Mouse (Mus musculus) cerebellum, adult 9-11 months (tissue): ENCODE measurements around the gene Dmrtc1c2.
"Not testable (repeated sequence)": the region's sequence is repeated elsewhere in the genome, so short reads cannot be mapped to it uniquely, and the experiment has no call there.

ENCODE experiments used
- DNase-seq: peaks from one replicate; pipeline ENCODE4 v3.0.0; 2022

Dmrtc1c2 gene

DNA sequence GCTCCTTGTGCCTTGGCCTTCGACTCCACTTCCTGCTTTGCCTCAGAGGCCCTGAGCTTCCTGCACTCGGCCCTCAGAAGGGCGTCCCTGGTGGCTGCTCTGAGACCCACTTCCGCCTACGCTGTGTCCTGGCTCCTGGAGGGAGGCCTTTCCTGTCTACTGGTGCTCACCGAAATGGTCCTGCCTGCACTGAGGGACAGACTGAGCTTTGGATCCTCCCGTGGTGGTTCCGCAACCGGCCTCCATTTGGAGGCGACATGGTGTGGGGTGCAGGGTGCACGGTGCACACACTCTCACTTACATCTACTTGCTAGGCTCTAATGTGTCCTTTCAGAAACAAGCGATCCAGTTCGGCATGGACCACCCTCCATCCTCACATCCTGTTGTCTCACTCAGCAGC is at the start of gene Dmrtc1c2:
TSS of gene Dmrtc1c2 (minus strand) at position 101 of the 400 bp plus-strand sequence.
- not testable (repeated sequence) for DNase-seq

DNA sequence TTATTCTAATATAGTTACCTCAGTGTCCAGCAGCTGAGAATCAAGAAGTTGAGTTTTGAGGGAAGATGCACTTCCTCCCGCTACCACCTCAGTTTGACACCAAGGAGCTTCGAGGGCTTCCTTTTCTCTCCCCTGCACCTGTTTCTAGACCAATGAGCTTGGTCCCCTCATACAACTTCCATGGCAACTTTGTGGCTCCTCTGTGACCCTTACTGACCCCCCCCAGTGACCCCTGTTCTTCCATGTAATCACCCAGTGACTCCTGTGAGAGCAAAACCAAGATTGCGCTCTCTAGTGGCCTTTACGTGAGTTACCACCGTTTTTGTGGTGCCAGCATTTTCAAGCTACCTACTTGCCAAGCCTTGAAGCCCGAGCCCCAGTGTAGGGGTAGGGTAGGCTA is 13.5 kb upstream of the Dmrtc1c2 start, which contains the start of gene 1700031F05Rik:
TSS of gene 1700031F05Rik (minus strand) at position 101 of the 400 bp plus-strand sequence.
- DNase-seq: no peak

DNA sequence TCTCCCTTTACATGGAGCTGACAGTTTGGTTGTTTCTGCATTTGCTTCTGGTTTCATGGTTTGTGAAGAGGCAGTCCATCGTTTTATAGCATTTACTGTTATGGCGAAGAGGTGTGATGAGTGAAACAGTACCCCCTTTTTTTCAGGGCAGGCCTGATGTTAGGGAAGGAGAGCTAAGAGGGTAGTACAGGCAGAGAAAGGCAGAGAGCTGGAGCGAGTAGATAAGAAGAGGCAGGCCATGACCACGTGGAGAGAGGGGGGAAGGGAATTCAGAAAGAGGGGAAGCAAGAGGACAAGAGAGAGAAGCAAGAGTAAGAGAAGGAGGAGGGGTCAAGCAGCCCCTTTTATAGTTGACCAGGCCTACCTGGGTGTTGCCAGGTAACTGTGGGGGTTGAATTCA is 42.1 kb downstream of the Dmrtc1c2 start:
- DNase-seq: no peak

DNA sequence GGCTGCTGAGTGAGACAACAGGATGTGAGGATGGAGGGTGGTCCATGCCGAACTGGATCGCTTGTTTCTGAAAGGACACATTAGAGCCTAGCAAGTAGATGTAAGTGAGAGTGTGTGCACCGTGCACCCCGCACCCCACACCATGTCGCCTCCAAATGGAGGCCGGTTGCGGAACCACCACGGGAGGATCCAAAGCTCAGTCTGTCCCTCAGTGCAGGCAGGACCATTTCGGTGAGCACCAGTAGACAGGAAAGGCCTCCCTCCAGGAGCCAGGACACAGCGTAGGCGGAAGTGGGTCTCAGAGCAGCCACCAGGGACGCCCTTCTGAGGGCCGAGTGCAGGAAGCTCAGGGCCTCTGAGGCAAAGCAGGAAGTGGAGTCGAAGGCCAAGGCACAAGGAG is 51.8 kb downstream of the Dmrtc1c2 start, which contains the start of gene Dmrtc1c1:
TSS of gene Dmrtc1c1 (plus strand) at position 301 of the 400 bp plus-strand sequence.
- DNase-seq: not testable (repeated sequence)
